Mouse (Mus musculus): Measurements from ENCODE around the gene Ano6. TPM values are rescaled to one million over a fixed set of nuclear protein-coding genes. Genes with fewer than 3 reads are reported as not detected.

Ano6 gene
- total RNA-seq, 1 experiment from 2014 or later = 32.2 TPM

GRCm38 (mm10) chr15:96012391-96012775 is 221.7 kb downstream of the Ano6 start:
- no peak for ATAC-seq (replicated peaks; ENCODE audit: low read depth, poor library complexity, severe bottlenecking)

GRCm38 (mm10) chr15:96014501-96014900 is 223.9 kb downstream of the Ano6 start:
- no peak for ATAC-seq (replicated peaks; ENCODE audit: low read depth, poor library complexity, severe bottlenecking)

- no peak for ATAC-seq (replicated peaks; ENCODE audit: low read depth, poor library complexity, severe bottlenecking)
Observed at GRCm38 (mm10) chr15:96020465-96020864, 229.8 kb downstream of the Ano6 start.

- ATAC-seq (replicated peaks; ENCODE audit: low read depth, poor library complexity, severe bottlenecking) = no peak
Observed at GRCm38 (mm10) chr15:96021506-96021905, 230.9 kb downstream of the Ano6 start.

Other genes with a start within 250 kb of the Ano6 start
- gene Dbx2, start 134.9 kb upstream of the Ano6 start, total RNA-seq (2017) = not detected in 2 replicates